Mouse (Mus musculus) c-Kit-positive CD71-positive TER-119-negative erythroid progenitor cells, embryonic 14.5 days (primary cell): ENCODE results near the gene B3gnt6.
A peak's percentile ranks its signal among the peaks of the same experiment; 100 is the strongest.
"Not testable (repeated sequence)": the region's sequence is repeated elsewhere in the genome, so short reads cannot be mapped to it uniquely, and the experiment has no call there.

Experiments used
- DNase-seq: peaks from one replicate; pipeline ENCODE4 v3.0.0-alpha.2; 2013; ENCODE audit warnings: low read depth

B3gnt6 gene

GRCm38 (mm10) chr7:98199381-98199780 is at the start of gene B3gnt6:
TSS of gene B3gnt6 (minus strand) at chr7:98199481.
- no peak for DNase-seq

- DNase-seq = no peak
These were observed 37.5 kb upstream of the B3gnt6 start for GRCm38 (mm10) chr7:98236686-98237359.

GRCm38 (mm10) chr7:98223796-98224195 is 24.5 kb upstream of the B3gnt6 start:
- DNase-seq = no peak

GRCm38 (mm10) chr7:98216713-98217112 is 17.4 kb upstream of the B3gnt6 start:
- no peak for DNase-seq

- no peak for DNase-seq
These were observed 3.7 kb upstream of the B3gnt6 start for GRCm38 (mm10) chr7:98202946-98203345.

GRCm38 (mm10) chr7:98201493-98202028 is 2.3 kb upstream of the B3gnt6 start:
- no peak for DNase-seq

- DNase-seq = no peak
These were observed 1.1 kb upstream of the B3gnt6 start for GRCm38 (mm10) chr7:98200396-98200795.

GRCm38 (mm10) chr7:98195151-98195801 is 4.0 kb downstream of the B3gnt6 start:
- DNase-seq = no peak

GRCm38 (mm10) chr7:98194026-98194792 is 5.1 kb downstream of the B3gnt6 start:
- no peak for DNase-seq

GRCm38 (mm10) chr7:98193515-98194025 is 5.7 kb downstream of the B3gnt6 start:
- DNase-seq = no peak

- no peak for DNase-seq
These were observed 7.6 kb downstream of the B3gnt6 start for GRCm38 (mm10) chr7:98191571-98192250.

- no peak for DNase-seq
These were observed 8.7 kb downstream of the B3gnt6 start for GRCm38 (mm10) chr7:98190578-98190977.

- DNase-seq = no peak
These were observed 9.5 kb downstream of the B3gnt6 start for GRCm38 (mm10) chr7:98189745-98190144.

- no peak for DNase-seq
These were observed 10.6 kb downstream of the B3gnt6 start for GRCm38 (mm10) chr7:98188680-98189079.

- no peak for DNase-seq
These were observed 11.0 kb downstream of the B3gnt6 start for GRCm38 (mm10) chr7:98188238-98188637.

- DNase-seq = not testable (repeated sequence)
These were observed 11.9 kb downstream of the B3gnt6 start for GRCm38 (mm10) chr7:98187332-98187731.

- no peak for DNase-seq
These were observed 12.6 kb downstream of the B3gnt6 start for GRCm38 (mm10) chr7:98186637-98187036.

- no peak for DNase-seq
These were observed 14.0 kb downstream of the B3gnt6 start for GRCm38 (mm10) chr7:98185326-98185725.

- no peak for DNase-seq
These were observed 20.6 kb downstream of the B3gnt6 start for GRCm38 (mm10) chr7:98178560-98179231.

- peak; percentile 78 for DNase-seq
These were observed 21.2 kb downstream of the B3gnt6 start, which contains the start of gene Capn5 for GRCm38 (mm10) chr7:98177929-98178559. TSS of gene Capn5 (minus strand) at chr7:98178274.

- DNase-seq = no peak
These were observed 21.7 kb downstream of the B3gnt6 start for GRCm38 (mm10) chr7:98177566-98177928.
